Mouse (Mus musculus): ENCODE data around the gene Akr1a1.
"Not testable (repeated sequence)": the region's sequence is repeated elsewhere in the genome, so short reads cannot be mapped to it uniquely, and the experiment has no call there.

Gene Akr1a1

DNA sequence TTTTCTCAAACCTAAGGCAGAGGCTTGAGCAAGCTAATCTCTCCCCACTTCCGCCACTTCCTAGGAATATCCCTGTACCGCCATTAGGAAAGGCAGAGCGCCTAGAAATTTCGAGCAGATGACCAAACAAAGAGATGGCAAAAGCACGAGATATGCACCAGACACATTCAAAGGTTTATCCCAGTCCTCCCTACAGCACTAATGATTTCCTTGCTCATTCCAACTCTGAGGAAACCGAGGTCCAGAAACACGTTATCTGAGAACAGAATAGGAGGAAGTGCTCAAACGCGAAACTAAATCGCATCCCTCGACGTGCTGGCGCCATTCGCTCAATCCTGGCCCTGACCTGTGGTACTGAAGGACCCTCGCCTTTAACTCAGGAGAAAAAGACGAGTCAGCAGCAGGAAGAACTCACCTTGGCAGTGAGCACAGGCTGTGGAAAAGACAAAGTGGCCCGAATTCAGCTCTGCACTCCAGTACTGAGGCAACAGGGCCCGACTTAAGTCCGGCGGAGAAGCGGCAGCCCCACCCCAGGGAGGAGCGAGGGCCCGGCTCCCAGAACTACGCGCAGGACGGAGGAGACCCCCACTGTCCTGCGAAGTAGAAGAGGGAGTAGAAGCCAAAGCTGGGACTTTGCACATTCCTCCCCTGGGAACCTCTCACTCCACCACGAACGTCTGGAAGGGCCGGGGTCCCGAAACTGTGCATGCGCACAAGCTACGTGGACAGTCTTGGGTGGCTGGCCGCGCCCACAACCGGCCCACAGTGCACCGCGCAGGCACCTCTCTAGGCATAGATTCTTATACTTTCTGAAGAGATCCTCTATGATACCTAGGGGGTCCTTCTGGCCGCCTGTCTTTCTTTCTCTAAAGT is at the start of gene Akr1a1:
Gene Akr1a1 (minus strand): TSS at position 757 of the 873 bp plus-strand sequence.
- peak; percentile 92 for DNase-seq (ENCODE audit: low spot score)

- no peak for DNase-seq (ENCODE audit: low spot score)
Measured at GRCm38 (mm10) chr4:116700964-116701363, 49.5 kb upstream of the Akr1a1 start.

DNA sequence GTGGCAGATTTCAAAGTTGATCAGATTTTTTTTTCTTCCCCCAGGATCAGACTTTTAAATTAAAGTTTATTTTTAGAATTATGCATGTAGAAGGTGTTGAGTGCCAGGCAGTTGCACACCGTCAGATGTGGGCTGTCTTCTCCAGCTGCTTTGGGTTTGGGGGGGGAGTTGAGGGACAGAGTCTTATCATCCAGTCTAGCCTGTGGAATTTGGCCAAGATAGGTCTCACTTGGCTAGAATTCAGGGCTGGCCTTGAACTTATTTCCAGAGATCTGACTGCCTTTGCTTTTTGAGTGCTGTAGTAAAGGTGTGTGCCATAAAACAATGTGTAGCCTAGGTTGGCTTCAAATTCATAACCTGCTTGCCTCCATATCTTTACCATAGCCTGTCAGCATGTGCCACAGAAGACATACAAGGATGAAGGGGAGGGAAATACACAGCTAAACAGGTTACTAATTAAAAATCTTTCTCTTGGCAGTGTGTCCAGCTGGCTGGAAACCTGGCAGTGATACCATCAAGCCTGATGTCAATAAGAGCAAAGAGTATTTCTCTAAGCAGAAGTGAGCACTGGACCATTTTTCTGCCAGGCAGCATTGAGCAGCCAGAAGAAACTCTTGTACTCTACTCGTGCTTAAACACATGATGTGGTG is 47.3 kb upstream of the Akr1a1 start:
- no peak for DNase-seq (ENCODE audit: low spot score)

DNA sequence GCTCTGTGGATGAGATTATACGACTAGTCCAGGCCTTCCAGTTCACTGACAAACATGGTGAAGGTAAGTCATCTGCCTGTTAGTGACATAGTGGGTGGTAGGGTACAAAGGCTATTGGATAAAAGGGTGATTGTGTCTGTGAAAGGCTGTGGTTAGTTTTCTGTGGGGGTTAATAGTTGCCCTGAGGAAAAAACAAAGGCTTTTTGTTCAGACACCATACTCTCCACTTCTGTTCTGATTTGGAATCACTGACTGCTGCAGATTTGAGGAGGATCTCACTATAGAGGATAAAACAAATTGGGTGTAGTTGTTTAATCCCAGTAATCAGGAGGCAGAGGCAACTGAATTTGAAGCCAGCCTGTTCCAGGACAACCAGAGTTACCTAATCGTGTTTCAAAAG is 42.3 kb upstream of the Akr1a1 start:
- no peak for DNase-seq (ENCODE audit: low spot score)

DNA sequence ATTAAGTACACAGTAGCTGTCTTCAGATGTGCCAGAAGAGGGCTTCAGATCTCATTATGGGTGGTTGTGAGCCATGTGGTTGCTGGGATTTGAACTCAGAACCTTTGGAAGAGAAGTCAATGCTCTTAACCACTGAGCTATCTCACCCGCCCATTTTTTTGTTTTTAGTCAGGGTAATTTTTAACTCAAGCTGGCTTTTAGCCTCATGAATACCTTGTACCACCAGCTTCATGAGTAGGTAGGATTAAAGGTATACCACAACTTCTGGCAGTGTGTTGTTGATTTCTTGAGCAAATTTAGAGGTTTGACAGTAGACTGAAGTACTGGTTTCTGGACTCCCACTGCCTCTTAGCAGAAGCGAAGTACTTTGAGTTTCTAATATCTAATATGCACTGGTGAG is 40.7 kb upstream of the Akr1a1 start:
- no peak for DNase-seq (ENCODE audit: low spot score)

GRCm38 (mm10) chr4:116689309-116689876 is 37.9 kb upstream of the Akr1a1 start:
- DNase-seq (ENCODE audit: low spot score), result no peak

GRCm38 (mm10) chr4:116687041-116687440 is 35.6 kb upstream of the Akr1a1 start:
- DNase-seq (ENCODE audit: low spot score), result no peak

DNA sequence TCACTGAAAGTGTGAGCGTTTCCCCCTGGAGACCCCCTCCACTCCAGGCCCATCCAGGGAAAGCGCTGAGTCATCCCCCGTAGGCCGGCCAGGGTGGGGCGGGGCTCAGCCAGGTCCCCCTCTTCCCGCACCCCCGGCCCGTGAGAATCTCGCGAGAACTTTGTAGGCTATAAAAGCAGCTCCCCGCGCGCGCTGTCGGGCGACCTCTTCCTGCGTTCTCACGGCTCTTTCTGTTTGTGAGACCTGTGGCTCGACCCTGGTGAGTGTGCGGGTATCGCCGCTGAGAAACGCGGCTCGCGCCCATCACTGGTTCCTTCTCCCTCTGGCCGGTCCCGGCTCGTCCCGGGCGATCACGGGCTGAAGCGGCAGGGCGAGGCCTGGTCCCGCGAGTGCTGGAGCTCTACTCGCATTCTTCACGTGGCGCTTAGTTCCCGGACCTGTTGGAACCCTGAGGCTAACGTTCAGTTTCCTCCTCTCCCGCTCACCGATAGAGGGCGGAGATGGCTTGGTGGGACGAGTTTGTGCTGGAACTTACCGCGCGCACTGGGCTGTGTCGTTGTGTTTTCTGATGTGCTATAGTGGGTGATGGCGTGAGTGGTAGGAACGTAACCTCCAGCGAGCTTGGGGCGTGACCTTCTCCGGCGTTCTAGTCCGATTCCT is 34.1 kb upstream of the Akr1a1 start, which contains the start of gene Prdx1:
Gene Prdx1 (plus strand): TSS at position 143 of the 660 bp plus-strand sequence.
- DNase-seq (ENCODE audit: low spot score), result peak; percentile 97

DNA sequence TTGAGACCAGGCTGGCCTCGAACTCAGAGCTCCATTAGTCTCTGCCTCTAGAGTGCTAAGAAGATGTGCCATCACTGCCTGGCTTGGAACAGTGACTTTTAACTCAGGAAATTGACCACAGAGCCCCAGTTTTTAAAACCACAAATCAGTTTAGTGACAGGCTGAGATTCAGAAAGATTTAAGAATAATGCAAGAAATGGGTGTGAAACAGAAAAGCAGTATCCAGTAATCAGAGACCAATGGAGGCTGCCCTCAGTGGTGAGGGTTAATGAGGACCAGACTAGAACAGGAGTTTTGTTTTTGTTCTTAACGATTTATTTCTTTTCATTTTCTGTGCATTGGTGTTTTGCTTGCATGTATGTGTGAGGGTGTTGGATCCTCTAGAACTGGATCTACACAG is 33.2 kb upstream of the Akr1a1 start:
- no peak for DNase-seq (ENCODE audit: low spot score)

- no peak for DNase-seq (ENCODE audit: low spot score)
Measured at GRCm38 (mm10) chr4:116683957-116684356, 32.5 kb upstream of the Akr1a1 start.

GRCm38 (mm10) chr4:116680521-116680920 is 29.0 kb upstream of the Akr1a1 start:
- DNase-seq (ENCODE audit: low spot score), result not testable (repeated sequence)

DNA sequence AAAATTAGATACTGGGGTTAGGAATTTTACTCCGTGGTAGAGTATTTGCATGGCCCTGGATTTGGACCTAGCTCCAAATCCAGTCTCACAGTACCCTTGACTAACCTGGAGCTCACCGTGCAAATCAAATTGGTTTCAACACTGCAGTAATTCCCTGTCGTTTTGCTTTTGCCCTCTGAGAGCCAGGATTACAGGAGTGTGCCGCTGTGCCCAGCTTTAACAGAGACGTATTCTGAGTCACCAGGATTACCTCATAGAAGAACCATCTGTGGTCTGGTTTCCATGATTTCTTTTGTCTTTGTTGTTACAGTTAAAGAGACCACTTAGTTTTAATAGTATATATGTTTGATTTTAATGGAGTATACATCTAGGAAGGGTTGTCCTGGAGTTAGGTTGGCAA is 27.7 kb upstream of the Akr1a1 start:
- no peak for DNase-seq (ENCODE audit: low spot score)

DNA sequence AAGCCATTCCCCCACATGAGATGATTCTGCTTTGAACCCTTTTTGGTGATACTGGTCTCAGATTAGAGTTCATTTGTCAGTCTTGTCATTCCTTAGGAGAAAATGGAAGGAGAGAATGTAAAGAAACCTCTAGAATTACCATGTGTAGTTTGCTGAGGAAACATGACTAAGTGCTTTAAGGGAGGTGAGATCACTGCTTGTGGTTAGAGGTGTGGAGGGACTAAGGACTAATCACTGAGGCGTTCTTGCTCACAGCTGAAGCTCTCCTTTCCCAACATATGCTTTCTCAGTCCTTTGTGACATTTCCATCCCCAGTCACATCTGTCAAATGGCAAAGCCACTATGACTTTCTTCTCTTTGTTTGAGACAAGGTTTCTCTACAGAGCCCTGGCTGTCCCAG is 26.3 kb upstream of the Akr1a1 start:
- no peak for DNase-seq (ENCODE audit: low spot score)

DNA sequence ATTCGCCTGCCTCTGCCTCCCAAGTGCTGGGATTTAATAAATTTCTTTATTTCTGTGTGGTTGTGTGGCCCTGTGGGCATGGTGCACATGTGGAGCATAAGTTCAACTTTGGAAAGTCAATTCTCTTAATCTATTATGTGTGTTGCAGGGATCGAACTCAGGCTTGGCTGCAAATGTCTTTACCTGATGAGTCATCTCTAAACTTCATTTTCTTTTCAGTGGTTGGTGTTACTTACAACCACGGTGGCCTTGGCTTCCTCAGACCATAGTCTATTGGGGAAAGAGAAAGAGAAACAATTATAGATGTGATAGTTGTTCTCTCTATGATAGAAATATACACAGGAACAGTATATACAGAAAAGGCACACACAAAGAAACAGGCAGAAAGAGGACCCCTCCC is 24.5 kb upstream of the Akr1a1 start:
- no peak for DNase-seq (ENCODE audit: low spot score)

GRCm38 (mm10) chr4:116674761-116675160 is 23.3 kb upstream of the Akr1a1 start:
- DNase-seq (ENCODE audit: low spot score), result not testable (repeated sequence)

DNA sequence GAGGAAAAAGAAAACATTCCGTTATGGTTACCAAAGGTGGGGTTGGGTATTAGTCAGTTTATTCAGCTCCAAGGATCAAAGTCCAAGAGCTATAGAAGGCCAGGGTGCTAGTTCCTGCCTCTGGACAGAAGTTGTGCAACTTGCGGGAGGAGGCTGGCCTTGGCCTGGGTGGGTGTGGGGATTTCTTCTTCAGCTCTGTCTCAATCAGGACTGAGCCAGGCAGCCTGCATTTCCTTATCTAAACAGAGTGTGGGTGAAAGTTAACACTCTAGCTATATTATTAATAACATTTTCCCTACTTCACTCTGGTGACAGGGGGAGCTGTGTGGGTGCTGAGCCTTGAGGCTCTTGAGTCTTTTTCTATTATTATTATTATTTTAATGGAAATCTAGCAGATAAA is 21.3 kb upstream of the Akr1a1 start:
- peak; percentile 68 for DNase-seq (ENCODE audit: low spot score)

- DNase-seq (ENCODE audit: low spot score), result no peak
Measured at GRCm38 (mm10) chr4:116669291-116669690, 17.8 kb upstream of the Akr1a1 start.

DNA sequence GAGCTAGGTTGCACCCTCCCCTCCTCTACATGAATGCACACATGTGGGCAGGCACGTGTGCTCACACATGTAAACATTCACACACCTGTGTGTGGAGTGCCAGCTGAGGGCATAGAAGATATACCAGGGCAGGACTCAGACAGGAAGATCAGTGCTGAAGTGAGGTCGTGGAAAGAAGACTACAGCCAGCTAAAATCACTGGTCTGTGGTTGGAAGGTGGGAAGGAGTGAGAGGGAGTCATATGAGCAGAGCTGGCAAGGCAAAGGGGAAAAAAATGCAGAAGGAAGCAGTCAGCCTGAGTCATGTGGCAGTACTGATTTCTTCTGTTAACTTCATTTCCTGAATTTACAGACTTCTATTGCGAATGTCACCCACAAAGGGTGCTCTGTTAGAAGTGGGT is 16.7 kb upstream of the Akr1a1 start:
- DNase-seq (ENCODE audit: low spot score), result no peak

- DNase-seq (ENCODE audit: low spot score), result no peak
Measured at GRCm38 (mm10) chr4:116666625-116667024, 15.1 kb upstream of the Akr1a1 start.

DNA sequence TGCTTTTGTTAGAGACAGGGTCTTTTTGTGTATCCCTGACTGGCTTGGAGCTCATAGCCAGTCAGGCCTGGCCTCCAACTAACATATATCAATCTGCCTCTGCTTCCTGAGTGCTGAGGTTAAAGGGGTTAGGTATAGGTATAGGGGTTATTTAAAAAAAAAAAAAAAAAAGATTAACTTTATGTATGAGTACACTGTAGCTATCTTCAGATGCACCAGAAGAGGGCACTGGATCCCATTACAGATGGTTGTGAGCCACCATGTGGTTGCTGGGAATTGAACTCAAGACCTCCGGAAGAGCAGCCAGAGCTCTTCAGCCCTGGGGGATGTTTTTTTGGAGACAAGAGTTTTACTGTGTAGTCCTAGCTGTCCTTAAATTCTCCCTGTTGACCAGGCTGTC is 10.5 kb upstream of the Akr1a1 start:
- no peak for DNase-seq (ENCODE audit: low spot score)

DNA sequence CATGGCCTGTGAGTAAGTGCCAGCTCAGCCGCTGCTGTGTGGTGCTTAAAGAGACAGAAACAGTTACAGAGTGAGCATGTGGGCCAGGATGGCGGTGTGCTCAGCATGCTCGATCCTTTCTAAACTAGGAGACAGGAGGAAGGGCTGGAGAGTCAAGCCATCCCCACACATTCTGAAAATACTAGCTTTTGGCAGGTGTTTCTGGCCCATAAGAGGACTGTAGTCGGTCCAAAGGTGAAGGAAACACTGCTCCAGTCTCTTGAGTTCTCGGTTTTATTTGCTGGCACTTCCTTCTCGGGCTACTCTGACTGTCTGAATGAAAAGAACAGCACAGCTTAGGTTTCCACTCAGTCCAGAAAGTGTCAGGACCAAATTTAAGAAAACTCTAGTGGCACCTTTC is 9.3 kb upstream of the Akr1a1 start:
- no peak for DNase-seq (ENCODE audit: low spot score)

GRCm38 (mm10) chr4:116659916-116660315 is 8.4 kb upstream of the Akr1a1 start:
- DNase-seq (ENCODE audit: low spot score), result not testable (repeated sequence)
